Mouse (Mus musculus) lung, adult 2 months (tissue): ENCODE data around the gene Gm5741.

Experiments used
- CTCF ChIP-seq: fragments of 200-500 bp; IDR thresholded peaks from 2 replicates; pipeline ENCODE4 v1.5.1; 2011; ENCODE audit warnings: mild to moderate bottlenecking, low read length, control low read depth; ENCODE audit not compliant: insufficient read depth
- POLR2A ChIP-seq: fragments of 200-500 bp; IDR thresholded peaks from 2 replicates; pipeline ENCODE4 v1.6.1; 2011; ENCODE audit warnings: low read depth, mild to moderate bottlenecking, control low read depth, low read length, borderline replicate concordance; ENCODE audit errors: extremely low read depth

DNA sequence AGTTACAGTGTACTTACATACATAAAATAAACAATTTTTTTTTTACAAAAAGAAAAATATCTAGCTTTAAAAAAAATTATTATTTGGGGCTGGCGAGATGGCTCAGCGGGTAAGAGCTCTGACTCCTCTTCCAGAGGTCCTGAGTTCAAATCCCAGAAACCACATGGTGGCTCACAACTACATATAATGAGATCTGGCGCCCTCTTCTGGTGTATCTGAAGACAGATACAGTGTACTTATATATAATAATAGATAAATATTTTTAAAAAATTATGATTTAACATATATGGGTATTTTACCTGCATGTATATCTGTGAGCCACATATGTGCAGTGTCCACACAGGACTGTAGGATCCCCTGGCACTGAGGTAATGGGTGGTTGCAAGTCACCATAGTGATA is 18.5 kb upstream of the Gm5741 start:
- TF ChIP-seq POLR2A (no peak), CTCF (no peak)
